ENCODE assay signal across 8 mouse cellular contexts in genomic region chr11:63924286-63924930, GRCm38 (mm10). TPM values are rescaled to one million over a fixed set of nuclear protein-coding genes. Genes with fewer than 3 reads are reported as not detected.
A peak's percentile ranks its signal among the peaks of the same experiment; 100 is the strongest.
DNase-seq lines count a peak whose midpoint lies in the region; ATAC-seq lines count a peak whose summit lies in the region.

No protein-coding gene starts in this region.

- no peaks in the 10 kb centered on the region for H3K36me3 ChIP-seq in lung, embryonic 15.5 days
- no peaks in the 10 kb centered on the region for H3K36me3 ChIP-seq in embryonic facial prominence, embryonic 14.5 days (ENCODE audit: control insufficient read depth, insufficient read depth, low read length)
- no peaks in the 10 kb centered on the region for H3K36me3 ChIP-seq in limb, embryonic 12.5 days
- H3K36me3 ChIP-seq in stomach, embryonic 16.5 days (ENCODE audit: control insufficient read depth, insufficient read depth, low read length), result no peaks in the 10 kb centered on the region

- no peak overlapping the region for H3K27ac ChIP-seq in lung, embryonic 15.5 days
- H3K27ac ChIP-seq in embryonic facial prominence, embryonic 14.5 days (replicated peaks; ENCODE audit: low read depth, low read length), result no peak overlapping the region
- H3K27ac ChIP-seq in limb, embryonic 12.5 days, result no peak overlapping the region
- H3K27ac ChIP-seq in stomach, embryonic 16.5 days (ENCODE audit: low read length), result no peak overlapping the region

- DNase-seq in lung, postnatal 14 days, result no peak
- no peak for DNase-seq in embryonic facial prominence, embryonic 14.5 days (ENCODE audit: low spot score)
- no peak for DNase-seq in left cerebral cortex, adult 9 months (ENCODE audit: low spot score in 2 of 2)
- no peak for DNase-seq in right cerebral cortex, postnatal 36 days (ENCODE audit: low spot score in 2 of 2)
- no peak for DNase-seq in cerebellum, postnatal 14 days

- peak overlapping the region; percentile 23; the same call in 1 of the 2 replicates for H3K4me3 ChIP-seq in lung, embryonic 15.5 days
- H3K4me3 ChIP-seq in embryonic facial prominence, embryonic 14.5 days (ENCODE audit: low read depth, low read length), result peak overlapping the region; percentile 72; the same call in 1 of the 2 replicates
- peak overlapping the region; percentile 82 for H3K4me3 ChIP-seq in limb, embryonic 12.5 days (replicated peaks)
- H3K4me3 ChIP-seq in stomach, embryonic 16.5 days (replicated peaks; ENCODE audit: low read length), result no peak overlapping the region

- no peak overlapping the region for H3K9ac ChIP-seq in lung, embryonic 15.5 days
- no peak overlapping the region for H3K9ac ChIP-seq in embryonic facial prominence, embryonic 14.5 days (ENCODE audit: low read depth, low read length)
- no peak overlapping the region for H3K9ac ChIP-seq in limb, embryonic 12.5 days (replicated peaks)
- H3K9ac ChIP-seq in stomach, embryonic 16.5 days (ENCODE audit: low read length), result no peak overlapping the region

- no peak for ATAC-seq in lung, embryonic 15.5 days (ENCODE audit: borderline replicate concordance, extremely low read depth, low FRiP score, low TSS enrichment)
- no peak for ATAC-seq in embryonic facial prominence, embryonic 14.5 days (ENCODE audit: low read depth)
- ATAC-seq in limb, embryonic 12.5 days (ENCODE audit: insufficient number of reproducible peaks, insufficient read depth, low FRiP score, low TSS enrichment, low read depth), result no peak
- ATAC-seq in stomach, embryonic 16.5 days (ENCODE audit: insufficient read depth, low FRiP score), result no peak

- H3K9me3 ChIP-seq in lung, embryonic 15.5 days, result no peaks in the 10 kb centered on the region
- H3K9me3 ChIP-seq in embryonic facial prominence, embryonic 14.5 days (ENCODE audit: control insufficient read depth, low read length), result no peaks in the 10 kb centered on the region
- no peaks in the 10 kb centered on the region for H3K9me3 ChIP-seq in limb, embryonic 12.5 days
- no peaks in the 10 kb centered on the region for H3K9me3 ChIP-seq in stomach, embryonic 16.5 days (replicated peaks; ENCODE audit: control insufficient read depth, low read length)

- H3K27me3 ChIP-seq in lung, embryonic 15.5 days, result peaks cover 87% of the 10 kb centered on the region
- H3K27me3 ChIP-seq in embryonic facial prominence, embryonic 14.5 days (replicated peaks; ENCODE audit: control insufficient read depth, insufficient read depth, low read length), result peaks cover 57% of the 10 kb centered on the region
- peaks cover 69% of the 10 kb centered on the region for H3K27me3 ChIP-seq in limb, embryonic 12.5 days
- H3K27me3 ChIP-seq in stomach, embryonic 16.5 days (ENCODE audit: control insufficient read depth, insufficient read depth, low read length), result peaks cover 34% of the 10 kb centered on the region

- H3K4me2 ChIP-seq in lung, embryonic 15.5 days, result peak overlapping the region; percentile 70
- H3K4me2 ChIP-seq in embryonic facial prominence, embryonic 14.5 days (ENCODE audit: low read depth, low read length), result peak overlapping the region; percentile 92
- H3K4me2 ChIP-seq in limb, embryonic 12.5 days, result peak overlapping the region; percentile 84
- H3K4me2 ChIP-seq in stomach, embryonic 16.5 days (ENCODE audit: low read depth, low read length), result peak overlapping the region; percentile 77; the same call in 1 of the 2 replicates

- H3K4me1 ChIP-seq in lung, embryonic 15.5 days, result peaks cover 52% of the 10 kb centered on the region
- H3K4me1 ChIP-seq in embryonic facial prominence, embryonic 14.5 days (ENCODE audit: control insufficient read depth, insufficient read depth, low read length), result peaks cover 10% of the 10 kb centered on the region; the same call in 1 of the 2 replicates
- peaks cover 35% of the 10 kb centered on the region for H3K4me1 ChIP-seq in limb, embryonic 12.5 days (replicated peaks)
- H3K4me1 ChIP-seq in stomach, embryonic 16.5 days (ENCODE audit: control insufficient read depth, insufficient read depth, low read length), result peaks cover 25% of the 10 kb centered on the region

- WGBS in lung, embryonic 15.5 days, result 8% methylated on average over 26 of the region's 26 CpGs
- 11% methylated on average over 26 of the region's 26 CpGs for WGBS in embryonic facial prominence, embryonic 14.5 days
- WGBS in limb, embryonic 12.5 days, result 6% methylated on average over 26 of the region's 26 CpGs
- WGBS in stomach, embryonic 16.5 days, result 31% methylated on average over 26 of the region's 26 CpGs

RNA-seq across cellular contexts. Expression of gene Hs3st3b1, which starts 2.3 kb away (rescaled TPM):
- 0.86 and 1.00 TPM in 2 replicates for polyA plus RNA-seq in lung, embryonic 15.5 days (2015; fragmentation: Nextera tagmentation; extraction: Ambion mirVana)
- 10.9 and 12.1 TPM in 2 replicates for polyA plus RNA-seq in embryonic facial prominence, embryonic 14.5 days (2014; fragmentation: Nextera tagmentation; extraction: Ambion mirVana)
- 23.5 and 32.8 TPM in 2 replicates for polyA plus RNA-seq in limb, embryonic 12.5 days (2016; fragmentation: Nextera tagmentation; extraction: Ambion mirVana)
- polyA plus RNA-seq in stomach, embryonic 16.5 days (2015; fragmentation: Nextera tagmentation; extraction: Ambion mirVana), result 9.4 and 9.6 TPM in 2 replicates
